Mouse (Mus musculus) intestine, postnatal 0 days (tissue): ENCODE results near the gene Syt16. TPM values are rescaled to one million over a fixed set of nuclear protein-coding genes. Genes with fewer than 3 reads are reported as not detected.

Source experiments
- ATAC-seq: fragments of 200-750 bp; cut with Nextera tagmentation; 2 replicates; pipeline ENCODE4 v1.8.0; 2017; ENCODE audit warnings: mild to moderate bottlenecking, moderate TSS enrichment, moderate library complexity
- H3K27ac ChIP-seq: fragments of 300-500 bp; sonication (generic); 2 replicates; pipeline ENCODE4 v1.5.1; 2014; ENCODE audit warnings: mild to moderate bottlenecking, low read depth, low read length, moderate library complexity
- H3K27me3 ChIP-seq: fragments of 300-500 bp; sonication (generic); replicated peaks from 2 replicates; pipeline ENCODE4 v1.6.1; 2014; ENCODE audit warnings: low read length, mixed read lengths; ENCODE audit not compliant: control insufficient read depth, insufficient read depth
- H3K36me3 ChIP-seq: fragments of 300-500 bp; sonication (generic); 2 replicates; pipeline ENCODE4 v1.6.1; 2014; ENCODE audit warnings: mild to moderate bottlenecking, moderate library complexity; ENCODE audit not compliant: control insufficient read depth, insufficient read depth
- H3K4me1 ChIP-seq: fragments of 300-500 bp; sonication (generic); replicated peaks from 2 replicates; pipeline ENCODE4 v1.6.1; 2014; ENCODE audit warnings: antibody characterized with exemption, low read length, mixed read lengths; ENCODE audit not compliant: control insufficient read depth, insufficient read depth
- H3K4me2 ChIP-seq: fragments of 300-500 bp; sonication (generic); replicated peaks from 2 replicates; pipeline ENCODE4 v1.6.1; 2014; ENCODE audit warnings: low read depth, mild to moderate bottlenecking, moderate library complexity
- H3K4me3 ChIP-seq: fragments of 300-500 bp; sonication (generic); 2 replicates; pipeline ENCODE4 v1.5.1; 2014; ENCODE audit warnings: low read depth, low read length
- H3K9ac ChIP-seq: fragments of 300-500 bp; sonication (generic); 2 replicates; pipeline ENCODE4 v1.6.1; 2014; ENCODE audit warnings: mild to moderate bottlenecking, low read depth, low read length
- H3K9me3 ChIP-seq: fragments of 300-500 bp; sonication (generic); 2 replicates; pipeline ENCODE4 v1.6.1; 2016; ENCODE audit warnings: mixed run types; ENCODE audit not compliant: control insufficient read depth
- CTCF ChIP-seq: sonication (generic); IDR thresholded peaks from 2 replicates; pipeline ENCODE4 v1.5.1; 2016; ENCODE audit warnings: low read depth, mild to moderate bottlenecking, control low read depth, antibody characterized with exemption, moderate library complexity
- WGBS: fragments of 180-500 bp; shearing (Covaris S2); extraction: QIAGEN DNeasy Blood & Tissue Kit; methylation state at CpG from one replicate; pipeline ENCODE4 v1.1.7; 2014; 5-methylcytosine and 5-hydroxymethylcytosine counted together
- polyA plus RNA-seq: library from polyadenylated mRNA; unstranded; fragments of >200 nt; fragmentation: Nextera tagmentation; extraction: Ambion mirVana; gene quantifications from 2 replicates; pipeline ENCODE4 v1.2.1, GENCODE M21; 2015

Gene Syt16
- polyA plus RNA-seq, 1 experiment from 2014 or later: 1.2 TPM

DNA sequence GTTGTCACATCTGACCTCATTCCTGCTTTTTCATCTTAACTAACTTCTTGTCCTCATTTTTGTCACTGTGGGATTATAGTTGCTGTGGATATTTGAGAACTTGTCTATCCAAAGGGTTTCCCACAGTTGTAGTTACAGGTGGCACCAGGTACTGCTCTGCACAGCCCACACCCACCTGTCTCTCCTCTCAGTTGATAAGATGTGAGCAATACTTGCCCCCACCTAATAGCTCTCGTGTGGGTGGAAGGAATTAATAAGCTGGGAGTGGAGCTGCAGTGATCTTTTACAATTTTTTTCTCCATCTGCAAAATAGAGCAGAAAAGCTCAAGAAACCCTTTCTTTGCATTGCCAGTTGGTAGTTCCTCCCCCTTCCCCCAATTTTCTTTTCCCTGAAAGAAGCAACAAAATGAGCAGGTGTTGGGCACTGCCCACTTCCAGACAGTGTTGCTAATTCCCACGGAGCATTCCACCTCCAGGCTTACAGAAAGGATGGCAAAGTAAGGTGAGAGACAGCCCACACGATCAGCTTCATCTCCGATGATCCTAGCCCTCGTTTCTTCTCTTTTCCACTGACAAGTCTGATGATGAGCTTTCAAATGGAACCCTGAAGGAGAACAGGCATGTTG, 218.8 kb downstream of the Syt16 start:
- Histone ChIP-seq H3K4me2 (no peak overlapping the region), H3K36me3 (no peaks in the 10 kb centered on the region), H3K9me3 (no peaks in the 10 kb centered on the region), H3K4me3 (no peak overlapping the region), H3K9ac (no peak overlapping the region), H3K4me1 (no peaks in the 10 kb centered on the region), H3K27ac (no peak overlapping the region), H3K27me3 (no peaks in the 10 kb centered on the region)
- no peak for ATAC-seq
- WGBS: 62% methylated on average over 5 of the region's 5 CpGs
- TF ChIP-seq CTCF: no peak

DNA sequence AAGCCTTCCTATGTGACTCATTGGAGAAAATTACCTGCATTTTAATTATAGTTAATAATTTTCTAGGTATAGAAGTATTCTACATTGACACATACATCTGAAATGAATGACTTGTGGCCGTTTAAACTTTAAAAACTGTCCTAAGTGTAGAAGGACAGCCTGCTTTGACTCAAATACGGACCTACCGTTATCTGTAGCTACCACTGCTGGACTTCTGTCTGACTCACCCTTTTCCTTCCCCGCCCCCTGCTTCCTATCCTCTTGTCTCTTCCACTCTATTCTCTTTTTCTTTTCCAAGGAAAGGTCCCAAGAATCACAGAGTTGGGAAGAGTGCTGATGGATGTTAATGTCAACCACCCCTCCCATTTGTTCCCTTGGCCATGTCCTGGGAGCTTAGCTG, 222.4 kb downstream of the Syt16 start:
- 81% methylated on average over 4 of the region's 4 CpGs for WGBS
- ATAC-seq: no peak
- no peak for TF ChIP-seq CTCF
- Histone ChIP-seq H3K4me1 (no peaks in the 10 kb centered on the region), H3K4me2 (no peak overlapping the region), H3K9me3 (no peaks in the 10 kb centered on the region), H3K4me3 (no peak overlapping the region), H3K36me3 (no peaks in the 10 kb centered on the region), H3K27ac (no peak overlapping the region), H3K27me3 (no peaks in the 10 kb centered on the region), H3K9ac (no peak overlapping the region)

DNA sequence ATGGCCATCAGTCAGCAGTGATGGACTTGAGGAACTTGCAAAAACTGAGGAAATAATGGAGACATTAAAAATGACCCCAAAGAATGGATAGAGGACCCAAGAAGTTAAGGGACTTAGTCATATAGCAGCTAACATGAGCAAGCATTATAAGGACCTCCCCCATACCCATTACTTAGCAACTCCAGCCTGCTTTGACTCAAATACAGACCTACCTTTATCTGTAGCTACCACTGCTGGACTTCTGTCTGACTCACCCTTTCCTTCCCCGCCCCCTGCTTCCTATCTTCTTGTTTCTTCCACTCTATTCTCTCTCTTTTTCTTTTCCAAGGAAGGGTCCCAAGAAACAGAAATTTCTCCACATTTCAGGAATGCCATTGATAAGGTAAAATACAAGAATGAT, 223.2 kb downstream of the Syt16 start:
- H3K27me3 ChIP-seq: no peaks in the 10 kb centered on the region
- no peak overlapping the region for H3K27ac ChIP-seq
- H3K4me3 ChIP-seq: no peak overlapping the region
- no peaks in the 10 kb centered on the region for H3K36me3 ChIP-seq
- TF ChIP-seq CTCF: no peak
- no peak overlapping the region for H3K9ac ChIP-seq
- no peaks in the 10 kb centered on the region for H3K9me3 ChIP-seq
- 83% methylated on average over 1 of the region's 1 CpGs for WGBS
- H3K4me2 ChIP-seq: no peak overlapping the region
- no peak for ATAC-seq
- H3K4me1 ChIP-seq: no peaks in the 10 kb centered on the region

DNA sequence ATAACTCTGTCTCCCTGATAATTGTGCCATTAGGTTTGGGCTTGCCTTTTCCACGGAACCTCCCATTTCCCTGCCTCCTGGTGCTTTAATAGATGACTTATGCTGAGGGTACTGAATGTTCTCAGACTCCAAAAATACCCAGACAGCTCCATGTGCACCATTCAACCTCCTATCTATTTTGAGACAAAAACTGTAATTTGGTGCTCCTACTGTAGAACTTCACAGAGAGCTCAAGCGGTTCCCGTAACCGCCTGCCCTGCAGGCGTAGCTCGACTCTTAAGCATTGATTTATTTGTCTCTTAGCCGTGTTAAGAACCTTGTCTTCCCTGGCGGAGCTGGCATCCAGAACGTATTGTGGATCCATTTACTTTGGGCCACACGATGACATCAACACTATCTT, 233.3 kb downstream of the Syt16 start:
- Histone ChIP-seq H3K4me1 (no peaks in the 10 kb centered on the region), H3K4me3 (no peak overlapping the region), H3K4me2 (no peak overlapping the region), H3K9me3 (no peaks in the 10 kb centered on the region), H3K27me3 (no peaks in the 10 kb centered on the region), H3K9ac (no peak overlapping the region), H3K27ac (no peak overlapping the region), H3K36me3 (no peaks in the 10 kb centered on the region)
- WGBS: 54% methylated on average over 10 of the region's 10 CpGs
- no peak for TF ChIP-seq CTCF
- no peak for ATAC-seq

DNA sequence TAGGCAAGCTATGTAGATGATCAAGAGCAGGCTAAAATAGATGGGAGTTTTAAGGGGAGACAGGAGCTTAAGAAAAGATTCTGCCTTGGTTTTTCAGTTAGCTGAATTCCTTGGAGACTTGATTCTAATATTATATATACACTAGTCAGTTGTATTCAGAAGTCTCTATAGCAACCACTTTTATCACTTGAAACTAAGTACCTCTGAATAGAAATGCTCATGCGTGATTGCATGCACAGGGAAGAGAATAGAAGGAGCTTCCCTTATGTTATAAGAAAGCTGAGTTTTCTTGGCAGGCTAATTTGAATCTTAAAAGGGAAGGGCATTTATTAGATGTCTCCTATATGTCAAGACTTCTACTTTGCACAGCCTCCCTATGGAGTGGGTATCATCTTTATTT, 235.4 kb downstream of the Syt16 start:
- Histone ChIP-seq H3K9me3 (no peaks in the 10 kb centered on the region), H3K4me3 (no peak overlapping the region), H3K4me2 (no peak overlapping the region), H3K27ac (no peak overlapping the region), H3K4me1 (no peaks in the 10 kb centered on the region), H3K27me3 (no peaks in the 10 kb centered on the region), H3K9ac (no peak overlapping the region), H3K36me3 (no peaks in the 10 kb centered on the region)
- ATAC-seq: no peak
- TF ChIP-seq CTCF: no peak
- 82% methylated on average over 1 of the region's 1 CpGs for WGBS

GRCm38 (mm10) chr12:74236191-74236590, 238.7 kb downstream of the Syt16 start:
- no peak for ATAC-seq
- no peak for TF ChIP-seq CTCF
- no peaks in the 10 kb centered on the region for H3K36me3 ChIP-seq
- H3K9me3 ChIP-seq: no peaks in the 10 kb centered on the region
- H3K9ac ChIP-seq: no peak overlapping the region
- H3K4me2 ChIP-seq: no peak overlapping the region
- H3K27me3 ChIP-seq: no peaks in the 10 kb centered on the region
- H3K4me1 ChIP-seq: no peaks in the 10 kb centered on the region
- 83% methylated on average over 8 of the region's 8 CpGs for WGBS
- no peak overlapping the region for H3K27ac ChIP-seq
- no peak overlapping the region for H3K4me3 ChIP-seq

DNA sequence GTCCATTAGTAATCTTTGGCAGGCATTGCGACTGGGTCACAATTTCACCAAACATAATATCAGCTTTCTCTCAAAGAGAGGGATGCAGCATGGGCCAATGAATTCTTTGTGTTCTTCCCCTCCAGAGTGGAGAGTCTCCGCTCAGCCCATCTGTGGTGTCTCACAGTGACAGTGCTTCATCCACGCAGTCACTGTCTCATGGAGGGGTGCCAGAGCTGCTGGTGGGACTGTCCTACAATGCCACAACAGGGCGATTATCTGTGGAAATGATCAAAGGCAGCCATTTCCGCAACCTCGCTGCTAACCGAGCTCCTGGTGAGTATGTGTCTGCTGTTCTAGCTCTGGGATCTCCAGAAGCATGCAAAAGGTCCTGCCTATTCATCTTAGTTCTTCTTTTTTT, 240.6 kb downstream of the Syt16 start:
- Histone ChIP-seq H3K9ac (no peak overlapping the region), H3K4me3 (no peak overlapping the region), H3K4me2 (no peak overlapping the region), H3K27ac (no peak overlapping the region), H3K27me3 (no peaks in the 10 kb centered on the region), H3K9me3 (no peaks in the 10 kb centered on the region), H3K36me3 (no peaks in the 10 kb centered on the region), H3K4me1 (no peaks in the 10 kb centered on the region)
- no peak for ATAC-seq
- WGBS: 72% methylated on average over 7 of the region's 7 CpGs
- TF ChIP-seq CTCF: no peak
